Mouse (Mus musculus): ENCODE measurements around the gene Helq. TPM values are rescaled to one million over a fixed set of nuclear protein-coding genes. Genes with fewer than 3 reads are reported as not detected.

Gene Helq
- polyA plus RNA-seq, 1 experiment from 2014 or later = 31.7 TPM

GRCm38 (mm10) chr5:100825975-100826374, 27.6 kb upstream of the Helq start:
- WGBS = 30% methylated on average over 2 of the region's 2 CpGs
- H3K27ac ChIP-seq = no peak overlapping the region

GRCm38 (mm10) chr5:100822826-100823225, 24.4 kb upstream of the Helq start:
- Histone ChIP-seq H3K9ac (no peak overlapping the region), H3K27me3 (no peaks in the 10 kb centered on the region), H3K27ac (no peak overlapping the region), H3K4me2 (no peak overlapping the region), H3K36me3 (replicated peaks) (no peaks in the 10 kb centered on the region), H3K9me3 (no peaks in the 10 kb centered on the region), H3K4me1 (peaks cover 5% of the 10 kb centered on the region), H3K4me3 (replicated peaks) (no peak overlapping the region)
- ATAC-seq (ENCODE audit: low FRiP score) = no peak
- 89% methylated on average over 7 of the region's 7 CpGs for WGBS

More at GRCm38 (mm10) chr5:100825975-100826374, 27.6 kb upstream of the Helq start:
- no peak overlapping the region for H3K4me2 ChIP-seq
- H3K9ac ChIP-seq = no peak overlapping the region
- no peak for ATAC-seq (ENCODE audit: low FRiP score)
- H3K4me3 ChIP-seq (replicated peaks) = no peak overlapping the region
- H3K9me3 ChIP-seq = no peaks in the 10 kb centered on the region
- no peaks in the 10 kb centered on the region; the same call in 1 of the 2 replicates for H3K4me1 ChIP-seq
- H3K36me3 ChIP-seq (replicated peaks) = no peaks in the 10 kb centered on the region
- no peaks in the 10 kb centered on the region for H3K27me3 ChIP-seq

GRCm38 (mm10) chr5:100821375-100821774, 23.0 kb upstream of the Helq start:
- no peak overlapping the region for H3K9ac ChIP-seq
- no peak overlapping the region for H3K27ac ChIP-seq
- H3K4me3 ChIP-seq (replicated peaks) = peak overlapping the region; percentile 80; the same call in 1 of the 2 replicates
- no peaks in the 10 kb centered on the region for H3K9me3 ChIP-seq
- peaks cover 5% of the 10 kb centered on the region for H3K4me1 ChIP-seq
- H3K27me3 ChIP-seq = no peaks in the 10 kb centered on the region
- H3K4me2 ChIP-seq = peak overlapping the region; percentile 76
- 85% methylated on average over 8 of the region's 8 CpGs for WGBS
- ATAC-seq (ENCODE audit: low FRiP score) = no peak
- peaks cover 6% of the 10 kb centered on the region; the same call in 1 of the 2 replicates for H3K36me3 ChIP-seq (replicated peaks)

- Histone ChIP-seq H3K4me3 (replicated peaks) (peak within 1 kb of the TSS; percentile 80), H3K27ac (peak within 1 kb of the TSS; percentile 87), H3K4me1 (peaks cover 5% of the 10 kb centered on the region), H3K36me3 (replicated peaks) (peaks cover 9% of the 10 kb centered on the region), H3K4me2 (peak within 1 kb of the TSS; percentile 76), H3K27me3 (no peaks in the 10 kb centered on the region), H3K9me3 (no peaks in the 10 kb centered on the region), H3K9ac (peak within 1 kb of the TSS; percentile 94)
- WGBS = under 1% methylated on average over 62 of the region's 63 CpGs
- ATAC-seq (ENCODE audit: low FRiP score) = peak; percentile 98
Observed at GRCm38 (mm10) chr5:100820483-100821184, 22.2 kb upstream of the Helq start, which contains the start of gene Abraxas1. Gene Abraxas1 (minus strand): TSS chr5:100820965.

GRCm38 (mm10) chr5:100819568-100820480, 21.4 kb upstream of the Helq start:
- Histone ChIP-seq H3K4me3 (replicated peaks) (peak overlapping the region; percentile 80), H3K9me3 (no peaks in the 10 kb centered on the region), H3K36me3 (replicated peaks) (peaks cover 11% of the 10 kb centered on the region), H3K27ac (peak overlapping the region; percentile 87; the same call in 1 of the 2 replicates), H3K4me2 (peak overlapping the region; percentile 76), H3K9ac (peak overlapping the region; percentile 94), H3K4me1 (peaks cover 5% of the 10 kb centered on the region), H3K27me3 (no peaks in the 10 kb centered on the region)
- ATAC-seq (ENCODE audit: low FRiP score) = no peak
- 30% methylated on average over 16 of the region's 16 CpGs for WGBS

GRCm38 (mm10) chr5:100818341-100818740, 19.9 kb upstream of the Helq start:
- no peak for ATAC-seq (ENCODE audit: low FRiP score)
- WGBS = 89% methylated on average over 4 of the region's 4 CpGs
- no peaks in the 10 kb centered on the region for H3K9me3 ChIP-seq
- no peak overlapping the region for H3K4me2 ChIP-seq
- no peak overlapping the region for H3K27ac ChIP-seq
- no peaks in the 10 kb centered on the region for H3K27me3 ChIP-seq
- H3K4me3 ChIP-seq (replicated peaks) = no peak overlapping the region
- peaks cover 5% of the 10 kb centered on the region for H3K4me1 ChIP-seq
- H3K9ac ChIP-seq = no peak overlapping the region
- H3K36me3 ChIP-seq (replicated peaks) = peaks cover 22% of the 10 kb centered on the region

- Histone ChIP-seq H3K27ac (no peak overlapping the region), H3K4me3 (replicated peaks) (no peak overlapping the region), H3K36me3 (replicated peaks) (peaks cover 63% of the 10 kb centered on the region)
Observed at GRCm38 (mm10) chr5:100794084-100794483, 4.3 kb downstream of the Helq start.

GRCm38 (mm10) chr5:100792261-100792660, 6.1 kb downstream of the Helq start:
- WGBS = 92% methylated on average over 7 of the region's 7 CpGs
- Histone ChIP-seq H3K4me1 (peaks cover 3% of the 10 kb centered on the region), H3K4me3 (replicated peaks) (no peak overlapping the region), H3K9ac (no peak overlapping the region), H3K4me2 (no peak overlapping the region), H3K9me3 (no peaks in the 10 kb centered on the region), H3K27ac (no peak overlapping the region), H3K27me3 (no peaks in the 10 kb centered on the region), H3K36me3 (replicated peaks) (peaks cover 80% of the 10 kb centered on the region)
- no peak for ATAC-seq (ENCODE audit: low FRiP score)

More at GRCm38 (mm10) chr5:100794084-100794483, 4.3 kb downstream of the Helq start:
- Histone ChIP-seq H3K27me3 (no peaks in the 10 kb centered on the region), H3K4me2 (no peak overlapping the region), H3K4me1 (peaks cover 10% of the 10 kb centered on the region), H3K9ac (no peak overlapping the region), H3K9me3 (no peaks in the 10 kb centered on the region)
- WGBS = 83% methylated on average over 5 of the region's 5 CpGs
- no peak for ATAC-seq (ENCODE audit: low FRiP score)

- no peak overlapping the region for H3K9ac ChIP-seq
- H3K4me1 ChIP-seq = no peaks in the 10 kb centered on the region
- no peak overlapping the region for H3K4me3 ChIP-seq (replicated peaks)
- WGBS = 92% methylated on average over 9 of the region's 9 CpGs
- no peak overlapping the region for H3K27ac ChIP-seq
- ATAC-seq (ENCODE audit: low FRiP score) = no peak
- no peaks in the 10 kb centered on the region for H3K27me3 ChIP-seq
- H3K9me3 ChIP-seq = no peaks in the 10 kb centered on the region
- H3K4me2 ChIP-seq = no peak overlapping the region
- peaks cover 87% of the 10 kb centered on the region for H3K36me3 ChIP-seq (replicated peaks)
Observed at GRCm38 (mm10) chr5:100787527-100787926, 10.9 kb downstream of the Helq start.

- Histone ChIP-seq H3K4me3 (replicated peaks) (no peak overlapping the region), H3K4me1 (no peaks in the 10 kb centered on the region), H3K27me3 (no peaks in the 10 kb centered on the region), H3K4me2 (no peak overlapping the region), H3K27ac (no peak overlapping the region), H3K9ac (no peak overlapping the region), H3K36me3 (replicated peaks) (peaks cover 62% of the 10 kb centered on the region), H3K9me3 (no peaks in the 10 kb centered on the region)
- no peak for ATAC-seq (ENCODE audit: low FRiP score)
- 96% methylated on average over 13 of the region's 13 CpGs for WGBS
Observed at GRCm38 (mm10) chr5:100779002-100779401, 19.4 kb downstream of the Helq start.

GRCm38 (mm10) chr5:100776900-100777299, 21.5 kb downstream of the Helq start:
- ATAC-seq (ENCODE audit: low FRiP score) = no peak
- Histone ChIP-seq H3K4me2 (no peak overlapping the region), H3K36me3 (replicated peaks) (peaks cover 55% of the 10 kb centered on the region), H3K9ac (no peak overlapping the region), H3K4me3 (replicated peaks) (no peak overlapping the region), H3K27me3 (no peaks in the 10 kb centered on the region), H3K4me1 (no peaks in the 10 kb centered on the region), H3K27ac (no peak overlapping the region), H3K9me3 (no peaks in the 10 kb centered on the region)
- 98% methylated on average over 5 of the region's 5 CpGs for WGBS

GRCm38 (mm10) chr5:100775778-100776404, 22.5 kb downstream of the Helq start:
- Histone ChIP-seq H3K36me3 (replicated peaks) (peaks cover 55% of the 10 kb centered on the region), H3K27me3 (no peaks in the 10 kb centered on the region), H3K4me1 (no peaks in the 10 kb centered on the region), H3K27ac (no peak overlapping the region), H3K9ac (no peak overlapping the region), H3K4me2 (no peak overlapping the region), H3K4me3 (replicated peaks) (no peak overlapping the region), H3K9me3 (no peaks in the 10 kb centered on the region)
- 95% methylated on average over 13 of the region's 13 CpGs for WGBS
- ATAC-seq (ENCODE audit: low FRiP score) = no peak

Measured in forebrain, embryonic 12.5 days (tissue).